Mouse (Mus musculus): ENCODE data around the gene Ccl2.

DNA sequence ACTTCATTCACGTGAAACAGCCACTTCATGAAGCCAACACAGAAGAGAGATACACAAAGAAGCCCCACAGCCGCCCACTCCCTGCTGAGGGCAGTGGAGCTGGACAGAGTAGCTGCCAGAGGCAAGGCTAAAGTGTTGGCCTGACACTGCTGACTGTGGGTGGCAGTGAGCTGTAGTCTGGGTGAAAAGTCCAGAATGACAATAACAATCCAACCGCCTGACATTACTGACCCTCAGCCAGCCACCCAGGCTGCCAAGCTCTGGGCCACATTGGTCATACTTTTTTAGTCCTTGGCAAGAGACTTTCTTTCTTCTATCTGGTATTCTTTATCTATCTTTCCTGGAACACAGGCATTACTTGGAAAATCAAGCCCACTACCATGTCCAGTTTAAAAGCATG, 35.7 kb downstream of the Ccl2 start:
- TF ChIP-seq CTCF (IDR thresholded peaks at IDR 0.05; ENCODE audit: borderline replicate concordance, insufficient read depth, low read length) = no peak
- TF ChIP-seq POLR2A (IDR thresholded peaks at IDR 0.05; ENCODE audit: low read depth, low read length) = no peak
